Mouse (Mus musculus): ENCODE data around the gene Trove2. TPM values are rescaled to one million over a fixed set of nuclear protein-coding genes. Genes with fewer than 3 reads are reported as not detected.

Trove2 gene
- polyA plus RNA-seq (2021; fragmentation: Nextera tagmentation), result 4.4 and 6.5 TPM in 2 replicates
- long read RNA-seq, experiment 1, full-length matches to known transcripts, result 14 of 32 reads
- long read RNA-seq, experiment 1, partial matches to known transcripts, result 6 of 32 reads
- long read RNA-seq, experiment 1, other reads (novel, unspliced or antisense), result 12 of 32 reads
- long read RNA-seq, experiment 2, full-length matches to known transcripts, result 213 of 251 reads
- long read RNA-seq, experiment 2, partial matches to known transcripts, result 11 of 251 reads
- long read RNA-seq, experiment 2, other reads (novel, unspliced or antisense), result 27 of 251 reads

DNA sequence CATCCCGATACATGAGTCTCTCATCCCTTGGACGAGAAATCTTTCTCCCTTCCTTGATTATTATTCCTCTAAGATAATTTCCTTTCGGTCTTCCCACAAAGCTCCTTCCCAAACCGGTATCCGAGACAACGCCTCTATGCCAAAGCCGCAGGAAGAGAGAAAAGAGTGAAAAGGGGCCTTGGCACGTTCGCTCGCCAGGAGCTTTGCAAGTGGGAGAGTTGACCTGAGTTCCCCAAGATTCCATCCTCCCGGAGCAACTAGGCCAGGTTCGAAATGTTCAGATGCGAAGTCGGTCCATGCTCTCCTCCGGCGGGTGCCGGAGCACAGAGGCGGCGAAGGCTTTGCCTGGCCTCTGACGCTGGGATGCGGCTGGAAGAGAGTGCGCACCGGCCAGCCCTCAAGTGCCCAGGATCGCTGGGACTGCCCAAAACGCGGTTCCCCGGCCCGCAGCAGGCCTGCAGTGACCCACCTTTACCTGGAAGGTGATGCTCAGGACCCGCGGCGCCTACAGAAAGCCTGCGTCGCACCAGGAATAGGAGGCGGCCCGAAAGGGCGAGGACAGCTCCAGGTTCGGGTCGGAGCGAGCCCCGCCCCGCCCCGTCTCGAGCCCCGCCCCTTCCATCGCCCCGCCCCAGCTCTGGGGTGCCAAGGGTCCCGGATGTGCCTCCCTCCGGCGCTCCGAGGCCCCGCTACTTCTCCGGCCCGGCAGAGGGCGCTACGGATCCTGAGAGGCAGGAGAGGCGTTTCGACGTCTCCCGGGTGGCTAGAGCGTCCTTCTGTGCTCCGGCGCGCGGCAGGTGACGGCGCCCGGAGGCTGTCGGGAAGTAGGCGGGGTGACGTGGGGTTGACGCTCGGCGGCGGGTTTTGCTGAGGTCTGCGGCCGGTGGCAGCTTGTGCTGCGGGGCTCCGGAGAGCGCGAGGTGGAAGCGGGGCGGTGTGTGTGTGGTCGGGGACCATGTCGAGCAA is at the start of gene Trove2, which contains the start of gene Uchl5:
Gene Trove2 (minus strand): TSS at position 623 of the 966 bp plus-strand sequence.
Gene Uchl5 (plus strand): TSS at position 827 of the 966 bp plus-strand sequence.

GRCm38 (mm10) chr1:143716038-143716437 is 60.8 kb downstream of the Trove2 start, which contains the start of gene Glrx2:
Glrx2 (plus strand) TSS chr1:143716338.

GRCm38 (mm10) chr1:143702741-143703262 is 74.1 kb downstream of the Trove2 start, which contains the start of gene Cdc73:
Cdc73 (minus strand) TSS chr1:143702893.

Other genes with a start within 250 kb of the Trove2 start
- 6.0 and 7.8 TPM in 2 replicates for gene B3galt2, start 136.4 kb downstream of the Trove2 start, polyA plus RNA-seq (2021; fragmentation: Nextera tagmentation)
- gene Cdc73, start 74.2 kb downstream of the Trove2 start, polyA plus RNA-seq (2021; fragmentation: Nextera tagmentation), result 2.9 and 3.2 TPM in 2 replicates
- 240 and 243 TPM in 2 replicates for gene Glrx2, start 60.7 kb downstream of the Trove2 start, polyA plus RNA-seq (2021; fragmentation: Nextera tagmentation)
- gene Uchl5, start 204 bp upstream of the Trove2 start, polyA plus RNA-seq (2021; fragmentation: Nextera tagmentation), result 80.9 and 92.8 TPM in 2 replicates
- gene Rgs2, start 227.1 kb upstream of the Trove2 start, polyA plus RNA-seq (2021; fragmentation: Nextera tagmentation), result 8.0 and 10.8 TPM in 2 replicates

Data from layer of hippocampus, adult 6 months (tissue).